Mouse (Mus musculus) spleen, embryonic (tissue): ENCODE results near the gene Prrt4.
"Not testable (repeated sequence)": the region's sequence is repeated elsewhere in the genome, so short reads cannot be mapped to it uniquely, and the experiment has no call there.

Experiments used
- CTCF ChIA-PET: fragments of 350-600 bp; sonication (Branson Sonifier 250); formaldehyde crosslinking; loops from one replicate; lab custom pipeline; 2022; lab: Charles Lee

The Prrt4 gene

DNA sequence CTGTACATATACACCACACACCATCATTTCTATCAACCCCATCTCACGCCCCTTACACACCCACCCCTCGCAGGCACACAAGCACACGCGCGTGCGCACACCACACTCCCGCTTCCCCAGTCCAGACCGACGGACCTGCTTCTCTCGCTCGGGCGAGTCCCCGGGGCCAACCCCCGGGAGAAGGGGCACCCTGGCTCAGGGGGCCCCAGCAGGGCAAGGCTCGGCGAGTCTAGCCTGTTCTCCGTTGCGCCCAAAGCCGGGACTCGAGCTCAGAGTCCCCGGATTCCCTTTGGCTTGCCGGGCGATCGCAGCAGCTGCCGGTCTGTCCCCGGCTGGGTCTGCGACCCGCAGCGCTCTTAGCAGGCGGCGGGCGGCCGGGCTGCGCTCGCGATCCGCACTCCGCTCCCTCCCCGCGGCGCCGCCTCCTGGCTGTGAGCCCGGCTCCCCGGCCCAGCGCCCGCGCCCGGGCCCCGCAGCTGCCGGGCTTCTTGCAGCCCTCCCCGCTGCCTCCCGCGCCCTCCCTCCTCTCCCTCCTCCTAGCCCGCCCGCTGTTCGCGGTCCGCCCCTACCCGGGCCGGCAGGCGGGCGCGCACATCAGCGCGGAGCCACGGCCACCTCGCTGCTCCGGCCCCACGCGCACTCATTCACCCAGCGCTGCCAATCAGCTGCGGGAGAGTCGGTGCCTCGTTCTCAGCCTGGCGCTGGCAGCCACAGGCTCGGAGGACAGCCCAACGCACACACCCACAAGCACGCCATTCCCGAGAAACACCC lies at the start of gene Prrt4:
TSS of gene Prrt4 (minus strand) at position 697 of the 771 bp plus-strand sequence.
- CTCF ChIA-PET = no interaction called here

DNA sequence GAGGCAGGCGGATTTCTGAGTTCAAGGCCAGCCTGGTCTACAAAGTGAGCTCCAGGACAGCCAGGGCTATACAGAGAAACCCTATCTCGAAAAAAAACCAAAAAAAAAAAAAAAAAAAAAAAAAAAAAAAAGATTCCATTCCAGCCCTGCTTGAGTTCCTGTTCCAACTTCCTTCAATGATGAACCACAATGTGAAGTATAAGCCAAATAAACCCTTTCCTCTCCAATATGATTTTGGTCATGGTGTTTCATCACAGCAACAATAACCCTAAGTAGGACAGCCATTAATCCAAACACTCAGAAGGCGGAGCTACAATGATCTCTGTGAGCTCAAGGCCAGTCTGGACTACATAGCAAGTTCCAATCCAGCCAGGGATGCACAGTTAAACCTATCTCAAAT lies 38.3 kb upstream of the Prrt4 start:
- CTCF ChIA-PET = not testable (repeated sequence)

DNA sequence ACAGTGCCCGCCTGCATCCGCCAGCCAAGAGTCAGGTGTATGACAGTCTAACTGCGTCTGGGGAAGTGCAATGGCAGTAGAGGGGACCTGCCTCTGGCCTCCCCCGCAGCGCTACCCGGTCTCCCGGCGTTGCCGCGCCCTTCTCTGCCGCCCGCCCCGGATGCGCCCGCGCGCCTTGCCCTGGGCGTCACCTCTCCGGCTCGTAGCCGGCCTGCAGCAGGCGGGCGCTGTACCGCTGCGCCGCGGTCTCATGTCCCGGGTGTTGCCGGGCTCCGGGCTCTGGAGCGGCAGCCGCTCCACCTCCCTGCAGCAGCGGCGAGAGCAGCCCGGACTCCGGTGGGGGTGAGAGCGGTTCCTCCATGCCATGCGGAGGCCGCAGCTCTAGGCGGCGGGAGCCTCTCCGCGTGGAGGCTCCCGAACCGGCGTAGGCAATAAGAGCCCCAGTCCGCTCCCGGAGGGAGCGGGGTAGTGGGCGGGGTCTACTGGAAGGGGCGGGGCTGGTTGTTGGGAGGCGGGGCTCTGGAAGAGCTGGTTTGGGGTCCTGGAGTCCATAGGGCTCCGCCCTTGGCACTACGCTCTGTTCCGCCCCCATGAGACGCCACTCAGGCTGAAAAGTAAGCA lies 36.6 kb upstream of the Prrt4 start, which contains the start of gene Impdh1:
TSS of gene Impdh1 (minus strand) at position 484 of the 621 bp plus-strand sequence.
- CTCF ChIA-PET = interaction anchor here (1.1 to 1.4 kb wide), 2 partner anchors 11 to 25 kb away, joined by 4 to 6 read pairs; no protein-coding TSS in a partner anchor

DNA sequence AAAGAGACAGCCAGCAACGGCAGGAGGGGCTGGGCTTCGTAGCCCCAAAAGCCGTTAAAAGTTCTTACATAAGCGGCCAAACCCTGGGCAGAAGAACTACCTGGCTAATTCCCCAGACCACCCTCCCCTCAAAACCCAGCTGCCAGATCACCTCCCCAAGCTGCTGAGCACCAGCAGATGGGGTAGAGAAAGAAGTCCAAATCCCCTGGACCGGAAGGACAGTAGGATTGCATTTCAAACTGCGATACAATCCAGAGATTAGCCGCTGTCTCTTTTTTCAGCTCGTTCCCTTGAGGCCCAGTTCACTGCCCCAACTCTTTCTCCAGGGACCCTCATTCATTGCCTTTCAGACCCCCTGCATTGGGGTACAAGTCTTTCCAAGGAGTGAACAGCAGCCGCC lies 35.8 kb upstream of the Prrt4 start:
- CTCF ChIA-PET = interaction anchor here (1.4 kb wide), 1 partner anchor 10 kb away, joined by 6 read pairs; no protein-coding TSS in a partner anchor

DNA sequence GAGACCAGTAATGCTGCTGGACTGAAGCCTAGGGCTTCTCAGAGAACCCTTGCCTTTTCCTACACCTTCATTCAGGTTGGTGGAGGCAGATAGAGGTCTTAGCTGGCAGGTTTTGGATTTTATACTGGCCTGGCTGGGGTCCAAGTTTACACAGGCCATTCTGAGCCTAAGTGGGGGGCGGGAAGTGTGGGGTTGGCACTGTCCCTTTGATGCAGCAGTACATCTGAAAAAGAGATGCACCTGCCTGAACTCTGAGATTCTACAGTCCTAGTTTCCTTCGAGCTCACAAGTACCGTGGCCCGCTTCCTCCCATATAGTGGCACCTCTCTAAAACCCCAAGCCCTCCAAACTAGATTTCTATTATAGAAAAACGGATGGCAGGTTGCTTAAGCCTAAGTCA lies 35.4 kb upstream of the Prrt4 start:
- CTCF ChIA-PET = interaction anchor here (0.6 to 1.4 kb wide), 2 partner anchors 10 to 58 kb away, joined by 5 to 6 read pairs; partner anchors contain the start of gene Hilpda

DNA sequence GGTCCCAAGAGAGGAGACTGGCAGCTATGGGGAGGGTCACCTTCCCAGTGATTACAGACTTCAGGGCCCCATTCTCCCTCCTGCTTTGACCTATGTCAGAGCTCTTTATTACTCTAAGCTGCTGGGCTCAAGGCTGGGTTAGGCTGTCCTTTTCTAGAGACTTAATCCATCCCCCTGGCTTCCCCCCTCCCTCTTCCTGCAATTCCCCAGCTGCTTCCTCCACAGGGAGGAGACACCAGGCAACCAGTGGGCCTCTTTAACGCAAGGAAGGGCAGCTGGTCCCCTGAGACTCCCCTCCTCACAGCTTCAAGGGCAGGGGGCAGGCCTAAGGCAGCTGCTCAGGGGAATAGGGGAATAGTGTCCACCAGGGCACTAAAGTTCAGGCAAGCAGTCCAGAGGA lies 34.9 kb upstream of the Prrt4 start:
- CTCF ChIA-PET = interaction anchor here (0.6 to 1.4 kb wide), 2 partner anchors 10 to 58 kb away, joined by 5 to 6 read pairs; partner anchors contain the start of gene Hilpda

DNA sequence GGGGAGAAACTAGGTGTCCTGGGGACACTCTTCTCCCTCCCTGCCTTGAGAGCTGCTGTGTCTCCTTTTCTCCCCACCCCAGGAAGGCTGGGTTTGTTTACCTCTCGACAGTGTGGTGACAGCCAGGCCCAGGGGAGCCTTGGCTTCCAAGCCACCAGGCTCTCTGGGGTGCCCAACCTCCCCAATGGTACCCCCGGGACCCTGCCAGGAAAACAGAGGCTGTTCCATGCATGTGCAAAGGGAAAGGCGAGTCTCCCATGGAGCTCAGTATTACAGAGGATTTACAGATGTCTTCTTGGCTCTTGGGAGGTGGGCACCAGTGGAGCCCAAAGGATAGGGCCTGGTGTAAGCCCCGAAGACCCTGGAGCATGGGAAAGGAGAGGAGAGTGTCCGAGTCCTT lies 34.1 kb upstream of the Prrt4 start:
- CTCF ChIA-PET = no interaction called here

DNA sequence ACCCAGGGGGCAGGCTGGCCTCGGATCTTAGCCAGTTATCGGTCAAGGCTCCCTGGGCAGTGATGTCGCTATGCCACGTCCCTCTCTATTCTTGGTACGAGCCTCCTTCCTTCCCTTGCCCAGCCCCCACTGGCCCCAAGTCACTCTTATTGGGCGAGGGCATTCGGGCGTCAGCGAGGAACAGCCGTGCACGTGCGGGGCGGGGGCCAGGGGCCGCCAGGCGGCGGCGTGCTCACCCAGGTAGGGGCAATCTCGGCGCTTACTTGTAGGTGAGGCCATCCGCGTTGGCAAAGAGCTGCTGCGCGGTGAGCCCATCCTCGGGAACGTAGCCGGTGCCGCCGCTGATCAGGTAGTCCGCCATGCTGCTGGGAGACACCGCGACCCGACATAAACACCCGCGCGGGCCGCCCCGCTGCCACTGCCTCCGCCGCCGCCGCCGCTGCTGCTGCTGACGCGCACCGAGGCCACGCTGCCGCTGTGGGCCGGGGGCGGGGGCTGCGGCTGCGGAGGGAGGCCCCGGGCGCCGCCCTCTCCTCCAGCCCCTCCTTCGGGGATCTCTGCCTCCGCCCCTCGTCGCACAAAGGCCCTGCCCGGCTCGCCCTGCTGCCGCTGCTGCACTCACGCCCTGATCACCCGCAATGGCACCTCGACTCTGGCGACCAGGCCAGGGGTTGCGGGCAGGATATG lies 32.6 kb upstream of the Prrt4 start:
- CTCF ChIA-PET = no interaction called here

DNA sequence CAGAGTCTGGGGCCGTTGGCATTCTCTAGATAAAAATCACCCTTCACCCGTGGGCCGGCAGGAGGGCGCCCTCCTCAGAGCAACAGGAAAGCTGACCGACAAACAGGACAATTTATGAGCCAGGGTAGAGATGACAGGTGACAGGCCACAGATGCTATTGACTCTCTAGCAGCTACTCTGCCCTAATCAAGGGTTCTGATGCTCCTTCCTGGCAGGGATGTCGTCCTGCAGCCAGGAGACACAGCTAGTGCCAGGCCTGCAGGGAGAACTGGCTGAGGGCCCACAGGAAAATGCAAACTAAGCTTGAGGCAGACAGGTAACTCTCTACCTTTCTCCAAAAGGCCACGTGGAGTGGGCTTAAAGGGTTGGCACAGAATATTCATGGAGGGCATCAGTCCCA lies 31.8 kb upstream of the Prrt4 start:
- CTCF ChIA-PET = interaction anchor here (0.8 kb wide), 1 partner anchor 57 kb away, joined by 6 read pairs; no protein-coding TSS in a partner anchor

DNA sequence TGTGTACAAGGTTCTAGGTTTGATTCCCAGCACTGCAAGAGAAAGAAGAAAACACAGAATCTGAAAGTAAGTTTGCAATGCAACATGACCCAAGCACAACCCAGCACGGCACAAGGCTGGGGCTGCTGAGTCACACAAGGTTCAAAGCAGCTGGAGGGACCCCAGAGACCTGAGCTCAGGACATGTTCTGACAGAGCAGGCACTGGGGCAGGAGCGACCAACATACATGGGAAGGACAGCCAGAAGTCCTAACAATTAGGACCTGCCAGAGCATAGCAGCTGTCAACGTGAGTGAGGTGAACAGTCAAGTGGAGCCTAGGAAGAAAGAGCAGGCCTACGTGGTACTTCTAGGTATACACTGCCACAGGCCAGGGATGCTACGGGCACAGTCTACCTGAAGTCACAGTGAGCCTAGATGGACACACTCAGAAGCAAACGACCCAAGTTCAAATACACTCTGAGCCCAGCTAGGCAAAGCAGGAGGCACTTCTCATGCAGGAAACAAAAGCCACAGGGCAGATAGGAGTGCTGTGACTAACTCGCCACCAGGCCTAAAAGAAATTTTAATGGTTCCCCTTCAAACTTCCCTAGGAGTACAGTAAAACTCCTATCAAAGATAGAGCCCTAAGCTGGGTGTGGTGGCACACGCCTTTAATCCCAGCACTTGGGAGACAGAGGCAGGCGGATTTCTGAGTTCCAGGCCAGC lies 31.0 kb upstream of the Prrt4 start:
- CTCF ChIA-PET = no interaction called here

DNA sequence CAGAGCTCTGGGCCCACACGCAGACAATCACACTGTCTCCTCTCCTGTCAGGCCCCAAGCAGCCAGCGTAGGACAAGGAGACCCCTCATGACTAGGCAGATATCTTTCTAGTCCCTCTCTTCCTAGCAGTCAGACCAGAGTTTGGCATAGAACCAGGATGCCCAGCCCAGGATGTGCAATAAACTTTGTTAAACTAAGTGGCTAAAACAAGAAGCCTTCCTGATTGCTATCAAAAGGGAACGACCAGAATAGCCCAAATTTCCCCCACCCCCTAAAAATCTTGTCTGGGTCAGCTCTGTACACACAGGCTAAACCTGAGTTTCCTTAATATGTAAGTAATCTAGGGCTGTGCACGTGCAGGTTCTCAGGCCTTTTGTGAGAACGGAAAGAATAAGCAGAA lies 28.8 kb upstream of the Prrt4 start:
- CTCF ChIA-PET = interaction anchor here (0.6 kb wide), 1 partner anchor 73 kb away, joined by 4 read pairs; no protein-coding TSS in a partner anchor

DNA sequence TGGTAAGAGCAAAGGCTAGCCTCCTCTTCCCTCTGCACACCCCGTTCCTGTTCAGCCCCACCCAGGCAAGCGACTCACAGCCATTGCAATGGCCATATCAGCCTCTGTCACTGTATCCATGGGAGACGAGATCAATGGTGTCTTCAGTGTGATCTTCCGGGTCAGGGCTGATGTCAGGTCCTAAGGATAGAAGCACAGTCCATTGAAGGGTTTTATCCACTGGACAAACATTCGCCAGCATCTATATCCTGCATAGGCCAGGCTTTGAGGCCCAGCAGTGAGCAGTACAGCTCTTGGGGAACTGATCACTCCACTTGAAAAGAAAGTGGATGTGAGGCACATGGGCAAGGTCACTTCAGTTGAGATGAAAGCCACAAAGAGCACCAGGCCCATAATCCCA lies 27.6 kb upstream of the Prrt4 start:
- CTCF ChIA-PET = no interaction called here

DNA sequence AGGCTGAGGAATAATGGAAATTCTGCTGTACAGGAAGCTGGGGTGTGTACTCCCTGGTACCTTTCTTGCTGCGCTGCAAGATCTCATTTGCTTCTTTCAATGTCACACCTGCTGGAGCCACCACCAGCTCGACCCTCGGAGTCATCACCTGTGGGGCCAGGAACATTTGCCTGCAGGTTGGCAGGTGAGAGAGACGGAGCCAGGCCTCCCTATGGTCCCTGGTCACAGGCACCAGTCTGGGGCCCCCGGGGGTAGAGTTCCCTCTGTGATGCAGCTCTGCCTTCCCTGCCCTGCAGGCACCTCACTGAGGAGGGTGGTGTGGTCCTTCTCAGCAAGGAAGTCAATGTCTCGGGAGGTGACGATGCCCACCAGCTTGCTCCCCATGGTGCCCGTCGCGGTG lies 26.6 kb upstream of the Prrt4 start:
- CTCF ChIA-PET = no interaction called here

DNA sequence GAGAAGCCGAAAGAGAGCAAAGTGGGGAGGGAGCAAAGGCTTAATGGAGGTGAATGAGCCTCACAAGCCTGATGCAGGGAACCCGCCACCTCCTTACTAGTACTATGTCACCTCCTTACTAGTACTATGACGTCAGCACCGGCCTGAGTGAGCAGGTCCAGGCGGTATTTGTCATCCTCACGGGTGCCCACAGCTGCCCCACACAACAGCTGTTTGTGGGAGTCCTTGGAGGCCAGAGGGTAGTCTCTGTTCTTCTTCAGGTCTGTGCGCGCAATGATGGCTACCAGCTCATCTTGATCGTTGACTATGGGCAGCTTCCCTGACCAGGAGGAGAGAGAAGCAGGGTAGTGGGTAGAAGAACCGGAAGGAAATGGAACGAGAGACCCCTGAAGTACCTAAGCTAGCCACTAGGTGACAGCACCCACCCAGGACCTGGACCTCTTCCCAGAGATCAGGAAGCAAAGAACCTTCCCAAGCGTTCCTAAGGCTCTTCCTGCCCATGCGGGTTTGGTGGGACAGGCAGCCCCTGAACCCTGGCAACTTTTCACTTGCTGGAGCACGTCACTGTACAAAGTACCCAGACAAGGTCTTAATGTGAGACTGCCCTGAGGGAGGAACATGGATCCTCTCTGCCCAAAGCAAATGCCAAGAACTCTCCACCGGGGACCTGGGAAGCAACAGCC lies 25.7 kb upstream of the Prrt4 start:
- CTCF ChIA-PET = interaction anchor here (0.8 to 1.4 kb wide), 2 partner anchors 10 to 36 kb away, joined by 4 to 6 read pairs; no protein-coding TSS in a partner anchor

DNA sequence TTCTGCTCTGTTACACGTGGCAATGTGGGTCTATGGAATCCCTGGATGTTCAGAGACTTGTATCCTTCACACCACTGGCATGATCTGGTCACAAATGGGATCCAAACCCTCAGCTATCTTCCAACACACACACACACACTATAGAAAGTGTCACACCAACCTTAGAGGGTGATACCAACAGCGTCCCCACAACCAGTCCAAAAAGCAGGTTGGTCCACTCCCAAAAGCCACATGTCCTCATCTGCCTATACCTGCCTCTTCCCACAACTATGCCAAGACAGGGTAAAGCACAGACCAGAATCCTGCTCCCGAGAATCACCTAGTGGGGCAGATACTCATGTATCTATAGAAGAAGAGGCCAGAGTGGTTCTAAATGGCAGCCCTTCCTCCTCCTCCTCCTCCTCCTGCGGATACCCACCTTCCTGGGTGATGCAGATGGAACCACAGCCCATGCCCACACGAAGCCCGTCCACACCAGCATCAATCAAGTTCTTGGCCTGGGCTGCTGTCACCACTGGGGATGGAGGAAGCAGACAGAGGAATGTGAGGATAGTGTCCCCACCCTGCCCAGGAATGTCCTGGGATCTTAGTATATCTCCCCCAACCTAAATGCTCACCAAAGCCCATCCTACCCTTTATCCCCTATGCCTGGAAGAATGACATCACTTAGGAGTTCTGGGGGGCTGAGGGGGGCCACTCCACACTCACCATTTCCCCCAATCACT lies 24.6 kb upstream of the Prrt4 start:
- CTCF ChIA-PET = interaction anchor here (1.4 kb wide), 1 partner anchor 11 kb away, joined by 6 read pairs; no protein-coding TSS in a partner anchor

DNA sequence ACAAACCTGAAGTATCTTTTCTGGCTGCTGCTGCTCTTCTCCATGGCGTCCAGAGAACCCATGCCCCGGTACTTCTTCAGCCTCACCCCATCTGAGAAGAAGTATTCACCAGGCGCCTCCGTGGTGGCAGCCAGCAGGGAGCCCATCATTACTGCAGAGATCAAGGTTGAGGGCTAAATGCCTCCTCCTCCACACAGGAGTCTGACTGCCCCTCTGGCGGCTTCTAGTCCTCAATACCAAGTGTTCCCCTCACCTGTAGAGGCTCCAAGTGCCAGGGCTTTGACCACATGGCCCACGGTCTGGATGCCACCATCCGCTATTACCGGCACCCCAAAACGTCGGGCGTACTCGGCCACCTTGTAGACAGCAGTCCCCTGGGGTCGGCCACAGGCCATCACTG lies 23.7 kb upstream of the Prrt4 start:
- CTCF ChIA-PET = no interaction called here

DNA sequence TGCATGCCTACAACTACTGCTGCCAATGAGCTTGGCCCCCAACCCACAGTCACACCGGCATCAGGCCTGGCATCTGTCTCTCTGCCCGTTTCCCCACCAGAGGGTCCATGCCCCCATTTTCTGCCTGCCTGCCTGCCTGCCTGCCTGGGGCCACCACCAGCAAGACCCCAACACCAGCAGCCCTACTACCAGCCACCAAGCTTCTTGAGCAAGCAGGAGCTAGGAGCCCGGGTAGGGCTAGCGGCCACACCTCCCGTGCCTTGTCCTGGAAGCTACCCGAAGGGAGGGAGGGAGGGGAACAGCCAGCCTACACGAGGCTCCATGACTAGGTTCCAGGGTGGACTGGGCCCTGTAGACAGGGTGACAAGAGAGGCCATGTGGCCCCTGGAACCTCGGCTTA lies 22.6 kb upstream of the Prrt4 start:
- CTCF ChIA-PET = no interaction called here

DNA sequence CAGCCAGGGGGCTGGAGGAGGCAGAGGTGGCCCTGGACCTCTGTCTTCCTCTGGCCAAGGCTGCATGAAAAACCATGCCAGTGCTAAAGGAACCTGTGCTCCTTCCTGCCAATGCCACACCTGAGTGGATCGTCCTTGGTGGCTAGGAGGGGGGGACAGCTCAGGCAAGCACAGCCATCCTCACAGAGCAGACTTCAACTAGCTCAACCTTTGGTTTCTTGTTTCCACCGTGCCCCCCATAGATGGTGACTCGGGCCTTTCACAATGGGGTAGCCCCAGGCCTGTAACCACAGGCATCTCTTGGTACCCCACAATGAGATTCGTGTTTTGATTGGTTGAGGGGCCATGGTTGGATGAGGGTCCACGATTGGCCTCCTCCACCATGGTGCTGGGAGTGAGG lies 22.0 kb upstream of the Prrt4 start:
- CTCF ChIA-PET = no interaction called here

DNA sequence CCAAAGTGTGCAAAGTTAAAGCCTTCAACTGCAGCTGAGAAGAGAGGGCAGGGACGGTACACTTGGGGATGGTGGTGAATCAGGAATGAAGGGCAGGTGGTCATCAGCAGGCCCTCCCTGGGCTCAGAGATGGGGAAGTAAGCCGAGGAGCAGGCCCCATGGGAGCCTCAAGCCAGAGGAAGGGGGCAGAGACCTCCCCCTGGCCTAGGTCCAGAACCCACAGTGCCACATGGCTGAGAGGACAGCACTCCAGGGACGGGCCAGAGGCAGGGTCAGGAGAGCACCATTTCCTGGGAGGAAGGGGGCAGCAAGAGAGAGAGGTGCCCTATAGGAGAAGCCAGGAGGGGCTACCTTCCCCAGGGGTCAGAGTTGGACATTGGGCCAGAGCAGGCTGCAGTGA lies 21.1 kb upstream of the Prrt4 start:
- CTCF ChIA-PET = interaction anchor here (1.2 kb wide), 1 partner anchor 35 kb away, joined by 3 read pairs; the partner anchor contains the start of gene Rbm28
